Mouse (Mus musculus) bone marrow, adult 2 months (tissue): ENCODE results near the gene Cd83. TPM values are rescaled to one million over a fixed set of nuclear protein-coding genes. Genes with fewer than 3 reads are reported as not detected.

Experiments
- H3K27ac ChIP-seq: fragments of 200-500 bp; 2 replicates; pipeline ENCODE4 v1.5.1; 2012; ENCODE audit warnings: low read depth, mild to moderate bottlenecking, control low read depth, inconsistent platforms, low read length; ENCODE audit not compliant: control insufficient read depth, poor library complexity, insufficient read depth
- H3K4me1 ChIP-seq: fragments of 200-500 bp; 2 replicates; pipeline ENCODE4 v1.6.1; 2011; ENCODE audit warnings: low read length; ENCODE audit not compliant: control insufficient read depth, insufficient read depth
- H3K4me3 ChIP-seq: fragments of 200-500 bp; replicated peaks from 2 replicates; pipeline ENCODE3; 2011; ENCODE audit warnings: mild to moderate bottlenecking, low read depth, low read length, control low read depth; ENCODE audit not compliant: control insufficient read depth
- CTCF ChIP-seq: fragments of 200-500 bp; IDR thresholded peaks from 2 replicates; pipeline ENCODE4 v1.5.1; 2011; ENCODE audit warnings: low read length, control low read depth; ENCODE audit not compliant: control insufficient read depth, insufficient read depth
- POLR2A ChIP-seq: fragments of 200-500 bp; IDR thresholded peaks from 2 replicates; pipeline ENCODE4 v1.6.1; 2011; ENCODE audit warnings: low read depth, mild to moderate bottlenecking, control low read depth, low read length, borderline replicate concordance; ENCODE audit not compliant: control insufficient read depth
- WGBS: fragments of 180-500 bp; shearing (Covaris S2); methylation state at CpG from one replicate; pipeline ENCODE4 v1.1.7; 2018; 5-methylcytosine and 5-hydroxymethylcytosine counted together
- polyA plus RNA-seq: library from polyadenylated mRNA; stranded (reverse); fragments of >200 nt; gene quantifications from 2 replicates; pipeline ENCODE4 v1.2.4, GENCODE M21; 2011; ENCODE audit warnings: low replicate concordance; ENCODE audit not compliant: missing spikeins, insufficient read depth, insufficient read length

Gene Cd83
- polyA plus RNA-seq: 3.3 and 5.8 TPM in 2 replicates

GRCm38 (mm10) chr13:43784725-43785711, at the start of gene Cd83:
Gene Cd83, plus strand, starts transcription at chr13:43784775.
- no peak for TF ChIP-seq CTCF
- TF ChIP-seq POLR2A: peak; percentile 35; the same call in 1 of the 2 replicates
- 7% methylated on average over 70 of the region's 73 CpGs for WGBS
- peaks cover 3% of the 10 kb centered on the region for H3K4me1 ChIP-seq
- H3K4me3 ChIP-seq: peak within 1 kb of the TSS; percentile 58
- peak within 1 kb of the TSS; percentile 78 for H3K27ac ChIP-seq

DNA sequence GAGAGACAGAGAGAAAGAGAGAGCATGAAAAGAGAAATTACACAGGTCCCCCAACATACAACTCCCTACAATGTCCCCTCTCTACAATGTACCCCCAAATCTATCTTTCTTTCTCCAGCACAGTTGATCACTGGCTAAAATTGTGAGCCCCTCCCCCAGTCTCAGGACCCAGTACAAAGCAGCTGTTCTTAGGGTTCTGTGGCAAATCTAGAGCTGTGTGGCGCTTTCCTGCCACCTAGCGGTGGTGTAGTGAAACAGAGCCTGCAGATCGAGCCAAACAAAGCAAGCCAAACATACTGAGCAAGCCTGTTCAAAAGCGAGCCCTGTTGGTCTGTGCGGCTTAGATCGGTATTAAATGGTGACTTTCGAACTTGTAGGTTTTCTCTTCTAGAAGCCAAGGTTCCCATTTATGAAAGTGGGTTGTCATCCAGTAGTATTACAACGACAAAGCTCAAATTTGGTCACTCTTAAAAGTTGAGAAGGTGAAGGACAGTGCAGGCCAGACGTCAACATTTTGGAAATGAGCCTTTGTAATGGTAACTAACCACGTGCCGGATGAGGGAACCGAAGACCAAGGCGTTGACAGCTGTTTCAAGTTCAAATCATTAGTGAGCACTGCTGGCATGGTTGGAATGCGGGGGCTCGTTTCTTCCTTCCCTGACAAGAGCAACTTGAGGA, 44.8 kb upstream of the Cd83 start:
- WGBS: 38% methylated on average over 15 of the region's 15 CpGs
- Histone ChIP-seq H3K4me1 (no peaks in the 10 kb centered on the region), H3K4me3 (no peak overlapping the region), H3K27ac (no peak overlapping the region)
- TF ChIP-seq CTCF (peak; percentile 84), POLR2A (no peak)

GRCm38 (mm10) chr13:43740276-43740608, 44.3 kb upstream of the Cd83 start:
- no peak for TF ChIP-seq CTCF
- no peak for TF ChIP-seq POLR2A
- WGBS: 85% methylated on average over 7 of the region's 7 CpGs
- H3K27ac ChIP-seq: no peak overlapping the region
- H3K4me1 ChIP-seq: no peaks in the 10 kb centered on the region
- H3K4me3 ChIP-seq: no peak overlapping the region

- Histone ChIP-seq H3K27ac (no peak overlapping the region), H3K4me3 (no peak overlapping the region), H3K4me1 (no peaks in the 10 kb centered on the region)
- WGBS: 57% methylated on average over 3 of the region's 3 CpGs
- TF ChIP-seq POLR2A (no peak), CTCF (no peak)
Observed at GRCm38 (mm10) chr13:43742677-43743076, 41.9 kb upstream of the Cd83 start.

- TF ChIP-seq POLR2A (no peak), CTCF (no peak)
- Histone ChIP-seq H3K4me3 (no peak overlapping the region), H3K27ac (no peak overlapping the region), H3K4me1 (no peaks in the 10 kb centered on the region)
- 52% methylated on average over 7 of the region's 7 CpGs for WGBS
Observed at GRCm38 (mm10) chr13:43744259-43744658, 40.3 kb upstream of the Cd83 start.

DNA sequence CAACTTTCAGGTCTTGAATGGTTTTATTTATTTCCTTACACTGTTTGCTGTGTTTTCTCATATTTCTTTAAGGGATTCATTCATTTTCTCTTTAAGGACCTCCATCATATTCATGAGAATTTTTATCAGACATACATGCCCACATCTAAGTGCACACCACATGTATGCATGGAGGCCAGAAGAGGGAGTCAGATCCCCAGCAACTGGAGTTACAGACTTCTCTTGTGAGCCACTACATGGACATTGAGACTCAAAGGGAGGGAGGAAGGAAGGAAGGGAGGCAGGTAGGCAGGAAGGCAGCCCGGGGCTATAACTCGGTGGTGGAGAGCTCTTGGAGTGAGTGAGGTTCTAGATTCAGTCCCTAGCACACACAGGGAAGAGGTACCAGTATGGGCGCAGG, 34.3 kb upstream of the Cd83 start:
- TF ChIP-seq POLR2A: no peak
- no peak for TF ChIP-seq CTCF
- Histone ChIP-seq H3K4me1 (no peaks in the 10 kb centered on the region), H3K27ac (no peak overlapping the region), H3K4me3 (no peak overlapping the region)
- 28% methylated on average over 3 of the region's 3 CpGs for WGBS

- TF ChIP-seq POLR2A (no peak), CTCF (no peak)
- 81% methylated on average over 6 of the region's 6 CpGs for WGBS
- no peaks in the 10 kb centered on the region for H3K4me1 ChIP-seq
Observed at GRCm38 (mm10) chr13:43750966-43751365, 33.6 kb upstream of the Cd83 start.

GRCm38 (mm10) chr13:43752407-43752806, 32.2 kb upstream of the Cd83 start:
- Histone ChIP-seq H3K4me3 (no peak overlapping the region), H3K4me1 (no peaks in the 10 kb centered on the region), H3K27ac (no peak overlapping the region)
- WGBS: 35% methylated on average over 7 of the region's 7 CpGs
- TF ChIP-seq POLR2A (no peak), CTCF (no peak)

More at GRCm38 (mm10) chr13:43750966-43751365, 33.6 kb upstream of the Cd83 start:
- no peak overlapping the region for H3K4me3 ChIP-seq
- no peak overlapping the region for H3K27ac ChIP-seq
